Mouse (Mus musculus) liver, adult 2 months (tissue): Measurements from ENCODE around the gene Rmnd5a.

Experiments used
- CTCF ChIP-seq: fragments of 200-500 bp; IDR thresholded peaks from 2 replicates; pipeline ENCODE4 v1.5.1; 2011; ENCODE audit warnings: low read depth, low read length, control low read depth
- POLR2A ChIP-seq: fragments of 200-500 bp; IDR thresholded peaks from 2 replicates; pipeline ENCODE4 v1.6.1; 2011; ENCODE audit warnings: low read length, control low read depth; ENCODE audit not compliant: insufficient read depth; ENCODE audit errors: extremely low read depth

DNA sequence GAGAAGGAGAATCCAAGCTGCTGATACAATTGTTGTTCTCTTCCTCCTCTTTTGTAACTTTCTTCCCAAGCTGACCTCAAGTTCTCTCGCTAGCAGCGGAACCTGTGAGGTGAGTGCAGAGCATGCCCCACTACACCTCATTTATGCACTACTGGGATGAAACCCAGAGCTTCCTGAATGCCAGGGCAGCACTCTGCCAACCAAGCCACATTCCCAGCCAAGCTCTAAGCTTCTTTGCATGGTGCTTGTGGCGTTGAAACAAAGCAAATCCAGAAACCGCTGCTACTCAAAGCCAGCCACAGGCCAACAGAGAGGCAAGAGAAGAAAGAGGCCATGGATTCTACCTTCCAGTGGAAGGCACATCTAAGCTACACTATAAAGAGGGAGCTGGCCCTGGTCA lies 27.3 kb upstream of the Rmnd5a start:
- TF ChIP-seq CTCF: no peak
- no peak for TF ChIP-seq POLR2A
